Mouse (Mus musculus) small intestine, adult 2 months (tissue): ENCODE data around the gene Prmt3.

Source experiments
- CTCF ChIP-seq: fragments of 200-500 bp; IDR thresholded peaks from 2 replicates; pipeline ENCODE4 v1.5.1; 2012; ENCODE audit warnings: low read depth, mild to moderate bottlenecking, control low read depth, inconsistent platforms, low read length, moderate library complexity, mixed read lengths; ENCODE audit not compliant: insufficient replicate concordance, insufficient read length; ENCODE audit errors: extremely low read depth
- POLR2A ChIP-seq: fragments of 200-500 bp; IDR thresholded peaks from 2 replicates; pipeline ENCODE4 v1.6.1; 2012; ENCODE audit warnings: low read depth, mild to moderate bottlenecking, control low read depth, inconsistent platforms, low read length, moderate library complexity

DNA sequence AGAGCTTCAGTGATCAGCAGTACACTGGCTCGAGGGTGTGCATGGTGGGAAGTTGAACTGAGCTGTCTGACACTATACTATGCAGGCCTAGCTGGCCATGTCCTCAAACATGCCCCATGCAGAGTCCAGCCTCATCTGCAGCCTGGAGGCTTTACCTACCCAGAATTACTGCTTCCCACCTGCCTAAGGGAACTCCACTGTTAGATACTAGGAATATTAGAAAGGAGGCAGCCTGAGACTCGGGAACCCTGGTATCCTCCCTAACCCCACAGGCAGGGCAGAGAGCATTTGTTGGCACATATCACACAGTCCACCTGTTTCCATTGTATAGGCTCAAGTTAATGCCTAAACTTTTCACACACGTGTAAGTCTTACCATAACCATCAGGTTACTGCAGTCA, 561 bp upstream of the Prmt3 start:
- TF ChIP-seq CTCF (no peak), POLR2A (no peak)
